Mouse (Mus musculus): Measurements from ENCODE around the gene Morc4.

DNA sequence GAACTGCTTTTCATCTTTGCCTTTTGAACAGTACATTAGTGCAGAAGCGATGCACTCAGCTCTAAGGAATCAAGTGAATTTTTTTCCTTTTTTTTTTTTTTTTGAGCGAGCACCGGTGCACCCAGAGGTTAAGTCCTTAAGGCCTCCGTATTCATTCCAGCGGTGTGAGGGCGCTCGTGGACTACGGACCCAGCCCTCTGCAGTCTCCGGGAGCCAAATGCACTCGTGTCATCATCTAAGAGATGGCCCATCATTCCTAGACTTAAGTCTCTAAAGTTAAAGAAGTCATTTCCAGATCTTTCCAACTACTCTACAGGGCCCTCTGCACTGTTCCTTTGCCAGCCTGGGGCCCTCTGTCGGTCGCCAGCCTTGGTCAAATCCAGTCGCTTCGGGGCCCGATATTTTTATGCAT, 1.2 kb downstream of the Morc4 start:
- TF ChIP-seq CTCF (IDR thresholded peaks at IDR 0.05; ENCODE audit: extremely low read depth, insufficient read length, insufficient replicate concordance, low read depth, low read length), result peak; percentile 13; the same call in 1 of the 2 replicates
- TF ChIP-seq POLR2A (IDR thresholded peaks at IDR 0.05; ENCODE audit: low read depth, low read length), result no peak
